Mouse (Mus musculus): ENCODE results near the gene Nlrc4. TPM values are rescaled to one million over a fixed set of nuclear protein-coding genes. Genes with fewer than 3 reads are reported as not detected.

Nlrc4 gene
- polyA plus RNA-seq, 1 experiment, result 0.05 TPM

DNA sequence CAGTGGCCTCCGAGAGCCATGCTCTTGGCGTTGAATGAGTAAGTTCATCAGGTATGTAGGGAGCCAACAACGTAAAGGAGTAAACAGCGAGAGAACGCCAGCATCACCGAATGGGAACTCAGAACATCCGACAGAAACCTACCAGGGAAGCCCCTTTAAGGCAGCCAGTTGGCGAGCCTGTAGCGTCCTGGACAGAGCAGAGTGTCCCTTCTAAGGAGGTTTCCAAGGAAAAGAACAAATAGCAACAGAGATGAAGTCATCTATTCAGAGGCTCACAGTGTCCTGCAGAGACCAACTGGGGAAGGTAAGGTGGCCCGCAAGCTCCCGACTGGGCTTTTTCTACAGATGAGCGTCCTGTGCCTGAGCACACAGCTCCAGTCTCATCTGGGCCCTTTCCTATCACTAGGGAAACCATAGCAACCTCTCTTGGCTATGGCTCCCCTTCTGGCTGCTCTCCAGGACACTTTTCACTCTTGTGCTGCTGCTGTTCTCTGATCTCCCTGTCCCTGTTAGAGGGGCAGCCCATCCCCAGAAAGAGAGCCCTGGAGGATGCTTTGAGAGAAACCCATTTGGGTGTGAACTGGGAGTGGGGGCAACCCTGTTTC is 34.4 kb downstream of the Nlrc4 start:
- TF ChIP-seq CTCF (IDR thresholded peaks at IDR 0.05; ENCODE audit: borderline replicate concordance, extremely low read depth, insufficient read depth, insufficient read length) (no peak), POLR2A (IDR thresholded peaks at IDR 0.05; ENCODE audit: borderline replicate concordance, extremely low read depth, insufficient read depth, insufficient read length, poor library complexity, severe bottlenecking) (no peak)
- peak; percentile 85 for DNase-seq (ENCODE audit: low read depth)

DNA sequence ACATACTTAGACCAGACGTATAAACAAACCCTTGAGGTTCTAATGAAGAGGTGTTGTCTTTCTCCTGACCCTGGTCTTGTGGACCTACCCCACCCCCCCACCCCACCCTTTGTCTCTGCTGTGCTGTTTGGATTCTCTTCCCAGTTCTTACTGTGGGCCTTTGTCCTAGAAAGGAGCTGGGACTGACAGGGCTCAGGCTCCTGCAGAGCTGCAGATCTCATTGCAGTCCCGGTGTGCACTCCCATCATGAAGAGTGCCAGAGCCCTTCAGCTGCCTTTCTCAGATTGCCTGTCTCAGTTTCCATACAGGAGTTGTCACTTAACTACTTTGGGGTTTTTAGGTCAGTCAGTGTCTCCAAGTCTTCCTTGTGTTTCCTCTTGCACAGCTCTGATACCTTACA is 38.3 kb downstream of the Nlrc4 start:
- no peak for TF ChIP-seq CTCF (IDR thresholded peaks at IDR 0.05; ENCODE audit: borderline replicate concordance, extremely low read depth, insufficient read depth, insufficient read length)
- no peak for TF ChIP-seq POLR2A (IDR thresholded peaks at IDR 0.05; ENCODE audit: borderline replicate concordance, extremely low read depth, insufficient read depth, insufficient read length, poor library complexity, severe bottlenecking)

DNA sequence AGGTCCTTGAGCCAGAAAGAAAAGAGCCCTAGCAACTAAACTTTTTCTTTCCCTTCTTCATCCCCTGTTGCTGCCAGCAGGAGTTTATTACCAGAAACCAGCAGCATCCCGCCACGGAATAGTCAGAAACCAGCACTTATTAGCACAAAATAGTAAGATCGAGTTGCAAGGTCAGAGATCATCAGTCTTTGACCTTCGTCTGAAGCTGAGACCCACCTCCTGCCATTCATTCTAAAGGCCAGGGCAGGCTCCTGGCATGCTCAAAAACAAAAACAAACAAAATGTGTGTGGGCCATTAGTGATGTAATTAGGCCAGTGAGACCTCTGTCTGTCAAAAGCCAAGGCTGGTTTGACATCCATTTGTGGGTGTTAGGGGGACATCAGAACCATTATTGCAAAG is 40.8 kb downstream of the Nlrc4 start:
- TF ChIP-seq POLR2A (IDR thresholded peaks at IDR 0.05; ENCODE audit: borderline replicate concordance, extremely low read depth, insufficient read depth, insufficient read length, poor library complexity, severe bottlenecking), result no peak
- no peak for TF ChIP-seq CTCF (IDR thresholded peaks at IDR 0.05; ENCODE audit: borderline replicate concordance, extremely low read depth, insufficient read depth, insufficient read length)
- no peak for DNase-seq (ENCODE audit: low read depth)

More for the DNA sequence above, 38.3 kb downstream of the Nlrc4 start:
- DNase-seq (ENCODE audit: low read depth), result no peak

DNA sequence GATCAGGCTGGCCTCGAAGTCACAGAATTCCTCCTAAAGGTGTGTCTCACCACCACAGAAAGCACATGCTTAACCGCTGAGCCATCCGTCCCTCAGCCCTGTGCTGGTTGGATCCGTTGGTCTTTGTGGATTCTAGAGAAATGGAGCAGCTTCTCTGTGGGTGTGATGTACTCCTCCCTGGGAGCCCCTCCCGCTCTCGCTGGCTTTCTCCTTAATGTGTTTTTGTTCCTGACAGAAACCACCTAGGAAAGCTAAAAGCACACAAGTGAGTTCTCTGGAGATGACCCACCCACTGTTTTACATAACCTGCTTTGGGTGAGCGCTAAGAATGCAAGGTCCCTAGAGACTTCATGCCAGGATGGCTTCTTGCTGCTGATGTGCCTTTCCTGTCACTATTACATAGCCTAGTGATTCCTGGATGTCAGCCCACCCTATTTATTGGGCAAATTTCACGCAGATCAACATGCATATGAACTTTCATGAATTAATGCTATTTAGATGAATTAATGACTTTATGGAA is 42.0 kb downstream of the Nlrc4 start:
- TF ChIP-seq CTCF (IDR thresholded peaks at IDR 0.05; ENCODE audit: borderline replicate concordance, extremely low read depth, insufficient read depth, insufficient read length) (no peak), POLR2A (IDR thresholded peaks at IDR 0.05; ENCODE audit: borderline replicate concordance, extremely low read depth, insufficient read depth, insufficient read length, poor library complexity, severe bottlenecking) (no peak)

DNA sequence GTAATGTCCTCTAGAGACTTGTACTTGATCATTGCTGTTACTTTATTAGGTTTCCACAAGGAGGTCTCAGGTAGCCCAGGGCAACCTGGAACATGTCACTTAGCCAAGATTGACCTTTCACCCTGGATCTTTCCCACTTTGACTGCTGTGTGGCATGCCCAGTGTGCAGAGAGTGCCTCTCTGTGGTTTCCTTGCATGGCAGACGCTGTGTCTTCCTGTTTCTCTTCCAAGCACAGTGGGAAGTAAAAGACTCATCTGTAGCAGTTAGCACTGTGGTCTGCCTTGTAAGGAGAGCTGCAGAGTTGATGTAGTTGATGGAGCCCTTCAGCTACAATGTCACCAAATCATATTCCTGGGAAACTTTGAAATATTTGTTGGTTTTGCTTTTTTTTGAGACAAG is 44.3 kb downstream of the Nlrc4 start:
- no peak for DNase-seq (ENCODE audit: low read depth)
- no peak for TF ChIP-seq POLR2A (IDR thresholded peaks at IDR 0.05; ENCODE audit: borderline replicate concordance, extremely low read depth, insufficient read depth, insufficient read length, poor library complexity, severe bottlenecking)
- TF ChIP-seq CTCF (IDR thresholded peaks at IDR 0.05; ENCODE audit: borderline replicate concordance, extremely low read depth, insufficient read depth, insufficient read length), result no peak

More for the DNA sequence above, 42.0 kb downstream of the Nlrc4 start:
- DNase-seq (ENCODE audit: low read depth), result no peak

DNA sequence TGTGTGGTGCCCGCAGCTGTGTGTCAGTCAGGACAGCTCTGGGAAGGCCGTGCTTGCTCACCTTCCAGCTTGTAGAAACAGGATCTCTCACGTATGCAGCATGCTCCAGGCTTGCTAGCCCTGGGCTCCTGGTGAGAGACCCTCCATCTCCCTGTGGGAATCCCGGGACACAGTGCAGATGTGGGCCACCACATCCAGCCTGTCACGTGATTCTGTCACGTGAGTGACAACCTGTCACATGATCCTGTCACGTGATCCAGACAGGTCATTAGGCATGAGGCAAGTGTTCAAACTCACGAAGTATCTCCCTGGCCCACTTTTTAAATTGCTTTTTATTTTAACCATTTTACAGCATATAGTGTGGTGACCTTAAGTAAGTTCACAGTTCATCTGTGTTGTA is 45.6 kb downstream of the Nlrc4 start:
- no peak for DNase-seq (ENCODE audit: low read depth)
- TF ChIP-seq POLR2A (IDR thresholded peaks at IDR 0.05; ENCODE audit: borderline replicate concordance, extremely low read depth, insufficient read depth, insufficient read length, poor library complexity, severe bottlenecking) (no peak), CTCF (IDR thresholded peaks at IDR 0.05; ENCODE audit: borderline replicate concordance, extremely low read depth, insufficient read depth, insufficient read length) (no peak)

DNA sequence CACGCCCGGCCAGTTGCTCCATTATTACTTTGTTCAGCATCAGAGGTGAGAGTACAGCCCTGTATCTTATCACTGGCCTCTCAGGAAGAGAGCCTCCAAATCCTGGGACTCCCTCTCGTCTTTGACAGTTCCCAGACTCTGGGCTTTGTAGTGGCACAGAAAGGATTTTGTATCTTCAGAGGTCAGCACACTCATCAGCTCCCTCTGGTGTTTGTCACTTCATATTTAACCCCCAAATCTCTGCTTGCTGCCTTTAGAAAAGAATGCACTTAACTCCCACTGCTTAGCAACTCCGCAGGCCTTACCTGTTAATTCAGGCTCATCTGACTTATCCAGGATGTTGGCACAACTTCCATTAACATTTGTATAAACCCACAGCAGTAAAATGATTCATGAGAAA is 49.2 kb downstream of the Nlrc4 start:
- DNase-seq (ENCODE audit: low read depth), result peak; percentile 28
- no peak for TF ChIP-seq POLR2A (IDR thresholded peaks at IDR 0.05; ENCODE audit: borderline replicate concordance, extremely low read depth, insufficient read depth, insufficient read length, poor library complexity, severe bottlenecking)
- TF ChIP-seq CTCF (IDR thresholded peaks at IDR 0.05; ENCODE audit: borderline replicate concordance, extremely low read depth, insufficient read depth, insufficient read length), result peak; percentile 31; the same call in 1 of the 2 replicates

DNA sequence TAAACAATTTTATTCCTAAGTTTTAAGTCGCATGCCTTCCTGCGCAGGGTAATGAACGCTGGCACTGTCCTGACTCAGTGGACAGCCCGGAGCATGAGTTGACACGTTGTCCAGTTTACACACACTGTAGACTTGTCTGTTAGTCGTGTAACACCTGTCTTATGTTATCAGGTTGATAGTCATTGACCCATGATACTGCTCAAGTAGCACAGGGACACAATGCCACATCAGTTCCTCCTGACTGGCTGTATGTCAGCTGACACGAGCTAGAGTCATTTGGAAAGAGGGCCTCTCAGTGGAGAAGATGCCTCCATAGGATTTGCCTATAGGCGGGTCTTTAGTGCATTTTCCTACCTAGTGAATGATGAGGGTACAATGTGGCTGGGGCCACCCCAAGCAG is 52.5 kb downstream of the Nlrc4 start:
- no peak for DNase-seq (ENCODE audit: low read depth)
- TF ChIP-seq POLR2A (IDR thresholded peaks at IDR 0.05; ENCODE audit: borderline replicate concordance, extremely low read depth, insufficient read depth, insufficient read length, poor library complexity, severe bottlenecking) (no peak), CTCF (IDR thresholded peaks at IDR 0.05; ENCODE audit: borderline replicate concordance, extremely low read depth, insufficient read depth, insufficient read length) (no peak)

DNA sequence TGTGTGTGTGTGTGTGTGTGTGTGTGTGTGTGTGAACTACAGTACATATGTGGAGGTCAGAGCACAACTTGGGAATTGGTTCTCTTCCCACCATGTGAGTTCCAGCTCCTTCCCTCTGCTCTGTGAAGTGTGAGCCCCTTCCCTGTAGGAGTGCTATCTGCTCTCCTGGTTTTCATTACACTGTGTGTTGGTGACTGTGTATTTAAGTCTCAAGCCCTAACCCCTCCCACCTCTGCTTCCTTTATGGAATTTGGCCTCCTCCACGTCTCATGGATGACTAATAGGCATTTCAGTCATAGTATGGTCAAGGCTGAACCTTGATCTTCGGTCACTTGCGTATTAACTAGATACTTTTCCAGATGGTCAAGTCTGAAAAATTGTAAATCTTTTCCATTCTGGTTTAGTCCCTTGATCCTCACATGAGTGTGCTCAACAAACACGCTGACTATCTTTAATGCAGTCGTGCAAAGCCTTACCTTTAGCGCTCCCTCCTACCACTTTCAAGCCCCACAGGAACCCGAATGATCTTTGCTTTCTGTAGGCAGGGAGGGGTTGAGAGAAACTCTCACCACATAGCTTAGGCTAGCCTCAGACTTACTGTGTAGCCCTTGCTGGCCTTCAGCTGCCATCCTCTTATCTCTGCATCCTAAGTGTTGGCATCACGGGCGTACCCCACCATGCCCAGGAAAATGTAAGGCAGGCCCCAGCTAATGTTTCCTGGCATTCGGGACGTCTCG is 56.3 kb downstream of the Nlrc4 start:
- TF ChIP-seq CTCF (IDR thresholded peaks at IDR 0.05; ENCODE audit: borderline replicate concordance, extremely low read depth, insufficient read depth, insufficient read length), result no peak
- TF ChIP-seq POLR2A (IDR thresholded peaks at IDR 0.05; ENCODE audit: borderline replicate concordance, extremely low read depth, insufficient read depth, insufficient read length, poor library complexity, severe bottlenecking), result no peak
- no peak for DNase-seq (ENCODE audit: low read depth)

DNA sequence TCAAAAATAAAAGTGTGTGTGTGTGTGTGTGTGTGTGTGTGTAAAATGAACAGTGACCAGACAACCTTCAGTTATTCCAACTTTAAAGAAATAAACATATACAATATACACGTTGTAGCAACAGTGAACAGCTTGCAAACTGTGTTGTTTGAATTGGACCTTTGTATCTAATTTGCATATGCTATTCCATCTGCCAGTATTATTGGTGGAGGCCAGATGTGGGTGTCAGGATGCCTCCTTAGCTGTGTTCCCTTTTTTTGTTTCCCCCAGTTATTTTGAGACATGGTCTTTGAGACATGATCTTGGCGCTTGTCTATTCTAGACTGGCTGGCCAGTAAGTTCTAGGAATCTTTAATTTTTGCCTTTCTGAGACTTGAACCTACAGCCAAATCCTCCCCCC is 61.8 kb downstream of the Nlrc4 start:
- DNase-seq (ENCODE audit: low read depth), result no peak
- TF ChIP-seq CTCF (IDR thresholded peaks at IDR 0.05; ENCODE audit: borderline replicate concordance, extremely low read depth, insufficient read depth, insufficient read length) (no peak), POLR2A (IDR thresholded peaks at IDR 0.05; ENCODE audit: borderline replicate concordance, extremely low read depth, insufficient read depth, insufficient read length, poor library complexity, severe bottlenecking) (no peak)

DNA sequence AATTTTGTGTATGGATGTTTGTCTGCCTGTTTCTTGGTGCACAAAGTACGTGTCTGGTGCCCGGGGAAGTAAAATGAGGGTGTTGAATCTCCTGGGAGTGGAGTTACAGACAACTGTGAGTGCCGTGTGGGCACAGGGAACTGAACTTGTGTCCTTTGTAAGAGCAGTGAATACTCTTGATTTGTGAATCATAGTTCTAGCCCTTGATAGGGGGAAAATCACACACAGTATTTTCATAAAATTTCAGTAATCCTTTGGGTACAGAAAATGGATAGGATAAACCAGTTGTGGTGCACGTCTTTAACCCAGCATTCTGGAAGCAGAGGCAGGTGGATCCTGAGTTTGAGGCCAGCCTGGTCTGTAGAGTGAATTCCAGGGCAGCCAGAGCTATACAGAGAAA is 62.2 kb downstream of the Nlrc4 start:
- DNase-seq (ENCODE audit: low read depth), result no peak
- no peak for TF ChIP-seq CTCF (IDR thresholded peaks at IDR 0.05; ENCODE audit: borderline replicate concordance, extremely low read depth, insufficient read depth, insufficient read length)

Measured in brain, embryonic 14.5 days (tissue).